Mouse (Mus musculus) limb, embryonic 14.5 days (tissue): Measurements from ENCODE around the gene Tmem163. TPM values are rescaled to one million over a fixed set of nuclear protein-coding genes. Genes with fewer than 3 reads are reported as not detected.

Experiments
- ATAC-seq: fragments of 200-750 bp; cut with Nextera tagmentation; 2 replicates; pipeline ENCODE4 v1.8.0; 2017; ENCODE audit warnings: low read depth, moderate number of reproducible peaks, moderate TSS enrichment; ENCODE audit not compliant: low FRiP score
- DNase-seq: peaks from one replicate; pipeline ENCODE4 v3.0.0-alpha.2; 2015; ENCODE audit warnings: low spot score
- H3K27ac ChIP-seq: fragments of 300-500 bp; sonication (generic); replicated peaks from 2 replicates; pipeline ENCODE4 v1.5.1; 2014; ENCODE audit warnings: low read depth, mild to moderate bottlenecking, low read length, moderate library complexity, mixed read lengths
- H3K27me3 ChIP-seq: fragments of 300-500 bp; sonication (generic); 2 replicates; pipeline ENCODE4 v1.6.1; 2014; ENCODE audit warnings: low read length, mixed read lengths; ENCODE audit not compliant: control insufficient read depth, insufficient read depth
- H3K36me3 ChIP-seq: fragments of 300-500 bp; sonication (generic); 2 replicates; pipeline ENCODE4 v1.6.1; 2014; ENCODE audit warnings: mild to moderate bottlenecking, low read length, moderate library complexity, mixed read lengths; ENCODE audit not compliant: control insufficient read depth, insufficient read depth
- H3K4me1 ChIP-seq: fragments of 300-500 bp; sonication (generic); 2 replicates; pipeline ENCODE4 v1.6.1; 2014; ENCODE audit warnings: antibody characterized with exemption, low read length, mixed read lengths; ENCODE audit not compliant: control insufficient read depth, insufficient read depth
- H3K4me2 ChIP-seq: fragments of 300-500 bp; sonication (generic); replicated peaks from 2 replicates; pipeline ENCODE4 v1.6.1; 2014; ENCODE audit warnings: low read depth, mild to moderate bottlenecking, low read length, moderate library complexity; ENCODE audit not compliant: severe bottlenecking
- H3K4me3 ChIP-seq: fragments of 300-500 bp; sonication (generic); replicated peaks from 2 replicates; pipeline ENCODE4 v1.5.1; 2014; ENCODE audit warnings: low read length
- H3K9ac ChIP-seq: fragments of 300-500 bp; sonication (generic); 2 replicates; pipeline ENCODE4 v1.6.1; 2014; ENCODE audit warnings: mild to moderate bottlenecking, low read depth, low read length, moderate library complexity; ENCODE audit not compliant: severe bottlenecking
- H3K9me3 ChIP-seq: fragments of 300-500 bp; sonication (generic); 2 replicates; pipeline ENCODE4 v1.6.1; 2016; ENCODE audit warnings: low read length; ENCODE audit not compliant: control insufficient read depth
- POLR2A ChIP-seq: fragments of 200-500 bp; IDR thresholded peaks from 2 replicates; pipeline ENCODE4 v1.8.0; 2012; ENCODE audit warnings: inconsistent platforms, mild to moderate bottlenecking, moderate library complexity, borderline replicate concordance; ENCODE audit not compliant: insufficient read depth, insufficient read length; ENCODE audit errors: extremely low read depth
- WGBS: fragments of 180-500 bp; shearing (Covaris S2); extraction: QIAGEN DNeasy Blood & Tissue Kit; methylation state at CpG from one replicate; pipeline ENCODE4 v1.1.7; 2014; 5-methylcytosine and 5-hydroxymethylcytosine counted together
- polyA plus RNA-seq, 2 experiments: library from polyadenylated mRNA; depleted of rRNA in 1 of 2; stranded (reverse) in 1 of 2; unstranded in 1 of 2; fragments of >200 nt; fragmentation: Nextera tagmentation in 1 of 2; extraction: Ambion mirVana in 1 of 2; gene quantifications; 2 replicates each; pipeline versions ENCODE4 v1.2.1 to v1.2.3; 2012 to 2014

Gene Tmem163
- polyA plus RNA-seq, 2 experiments, result 1.7 to 2.6 TPM

DNA sequence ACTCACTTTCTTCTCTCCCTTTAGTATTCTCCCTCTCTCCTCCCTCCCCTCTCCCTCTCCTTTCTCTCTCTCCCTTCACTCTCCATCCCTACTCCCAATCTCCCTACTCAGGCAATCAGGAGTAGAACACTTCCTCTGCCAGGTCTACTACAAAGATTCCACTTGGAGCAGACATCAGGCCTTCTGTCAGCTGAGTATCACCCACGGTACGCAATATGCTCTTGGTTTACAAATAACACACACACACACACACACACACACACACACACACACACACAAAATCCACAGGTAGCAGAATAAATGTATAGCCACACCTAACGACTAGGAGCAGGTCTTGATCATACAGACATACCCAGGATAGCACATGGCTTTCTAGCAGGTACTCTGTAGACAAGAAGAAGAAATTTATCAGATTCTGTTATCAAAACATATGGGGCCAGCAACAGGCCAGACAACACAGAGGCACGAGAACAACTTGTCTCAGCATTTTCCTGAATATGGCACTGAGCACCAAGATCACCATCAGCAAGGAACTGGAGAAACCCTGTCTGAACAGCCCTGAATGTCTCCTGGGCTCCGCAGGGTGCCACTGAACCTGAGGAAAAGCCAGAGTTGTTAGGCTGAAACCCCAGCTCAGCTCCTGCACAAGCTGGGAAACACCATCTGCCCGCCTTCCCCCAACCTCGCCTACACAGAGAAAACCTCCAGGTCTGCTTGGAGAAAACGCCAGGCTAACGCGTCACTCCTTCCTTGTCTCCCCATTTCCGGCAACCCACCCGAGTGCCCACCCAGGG, 36.2 kb downstream of the Tmem163 start:
- no peaks in the 10 kb centered on the region for H3K27me3 ChIP-seq
- TF ChIP-seq POLR2A, result no peak
- WGBS, result 84% methylated on average over 12 of the region's 12 CpGs
- ATAC-seq (no peak), DNase-seq (no peak)
- H3K27ac ChIP-seq, result no peak overlapping the region
- H3K9me3 ChIP-seq, result no peaks in the 10 kb centered on the region
- no peaks in the 10 kb centered on the region for H3K36me3 ChIP-seq
- no peak overlapping the region for H3K4me2 ChIP-seq
- H3K4me1 ChIP-seq, result no peaks in the 10 kb centered on the region
- H3K4me3 ChIP-seq, result no peak overlapping the region
- no peak overlapping the region for H3K9ac ChIP-seq

DNA sequence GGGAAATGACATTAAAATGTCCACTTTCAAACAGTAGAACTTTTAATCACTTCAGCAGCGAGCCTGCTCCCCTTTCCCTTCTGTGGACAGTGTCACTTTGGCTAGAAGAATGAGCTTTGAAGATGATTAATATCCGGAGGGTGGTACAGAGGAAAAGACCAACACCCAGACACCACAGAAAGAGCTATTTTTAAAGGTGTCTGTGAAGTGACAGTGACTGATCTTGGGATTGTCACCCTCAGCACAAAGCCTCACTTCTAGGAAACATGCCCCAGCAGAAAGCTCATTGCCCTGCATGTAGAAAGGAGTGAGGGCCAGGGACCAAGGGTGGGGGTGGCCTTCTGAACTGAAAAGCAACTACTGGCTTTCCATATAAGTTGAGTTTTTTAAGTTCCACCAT, 41.4 kb downstream of the Tmem163 start:
- no peak overlapping the region for H3K27ac ChIP-seq
- no peak for ATAC-seq
- no peak overlapping the region for H3K4me3 ChIP-seq
- H3K36me3 ChIP-seq, result no peaks in the 10 kb centered on the region
- H3K4me2 ChIP-seq, result no peak overlapping the region
- 55% methylated on average over 2 of the region's 2 CpGs for WGBS
- H3K9ac ChIP-seq, result no peak overlapping the region
- no peak for DNase-seq
- H3K27me3 ChIP-seq, result no peaks in the 10 kb centered on the region
- H3K4me1 ChIP-seq, result no peaks in the 10 kb centered on the region
- no peaks in the 10 kb centered on the region for H3K9me3 ChIP-seq
- no peak for TF ChIP-seq POLR2A

DNA sequence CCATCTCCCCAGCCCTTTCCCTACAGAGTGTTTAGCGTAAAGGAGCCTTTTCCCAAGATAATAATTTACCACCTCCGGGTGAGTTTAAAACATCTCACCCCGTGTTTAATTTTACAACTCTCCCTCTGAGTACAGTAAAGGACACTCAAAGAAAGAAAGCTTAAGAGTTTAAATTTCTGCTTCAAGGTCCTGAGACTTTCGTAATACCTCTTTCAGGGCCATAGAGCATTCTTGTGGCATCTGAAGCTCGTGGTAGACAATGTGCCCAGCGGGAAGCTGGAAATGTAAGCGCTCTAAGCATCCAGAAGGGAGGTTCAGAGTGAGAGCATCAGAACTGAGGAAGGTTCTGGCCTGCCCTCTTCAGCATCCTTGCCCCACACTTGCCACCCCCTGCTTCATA, 52.2 kb downstream of the Tmem163 start:
- Histone ChIP-seq H3K4me1 (no peaks in the 10 kb centered on the region), H3K27me3 (no peaks in the 10 kb centered on the region), H3K27ac (no peak overlapping the region), H3K9me3 (no peaks in the 10 kb centered on the region), H3K4me2 (no peak overlapping the region), H3K4me3 (no peak overlapping the region), H3K36me3 (no peaks in the 10 kb centered on the region), H3K9ac (no peak overlapping the region)
- WGBS, result 61% methylated on average over 7 of the region's 7 CpGs
- DNase-seq (no peak), ATAC-seq (no peak)
- no peak for TF ChIP-seq POLR2A

DNA sequence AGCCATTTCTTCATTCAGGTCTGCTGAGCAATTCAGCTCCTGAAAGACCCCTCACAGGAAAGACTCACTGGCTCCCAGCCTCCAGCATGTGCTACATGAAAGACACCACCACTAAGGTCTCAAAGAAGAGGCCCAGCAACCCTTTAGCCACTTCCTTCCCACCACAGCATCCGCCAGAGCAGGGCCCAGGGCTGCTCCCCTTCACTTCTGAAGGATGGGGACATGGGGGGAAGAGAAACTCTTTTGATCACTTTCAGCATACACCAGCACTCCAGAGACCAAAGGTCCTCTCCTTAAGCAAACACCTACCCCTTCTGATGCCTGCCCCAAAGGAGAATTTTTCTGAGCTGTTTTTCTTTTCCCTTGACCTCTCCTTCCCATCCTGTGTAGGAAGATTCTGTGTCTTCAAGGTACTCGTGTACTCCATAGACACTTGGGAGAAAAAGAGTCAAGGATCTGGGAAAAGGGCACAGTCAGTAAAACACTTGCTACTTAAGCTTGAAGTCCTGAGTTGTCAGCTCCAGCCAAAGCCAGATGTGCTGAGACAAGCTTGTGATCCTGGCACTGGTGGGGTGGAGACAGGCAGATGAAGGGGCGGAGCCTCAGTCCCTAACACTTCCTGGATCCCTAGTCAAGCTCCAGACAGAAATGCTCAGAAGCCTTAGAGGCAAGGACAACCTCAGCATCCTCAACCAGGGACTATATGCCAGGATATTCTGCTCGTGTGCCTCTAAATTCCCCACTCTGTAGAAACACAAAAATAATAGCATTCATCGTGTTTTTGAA, 53.6 kb downstream of the Tmem163 start:
- 47% methylated on average over 5 of the region's 5 CpGs for WGBS

DNA sequence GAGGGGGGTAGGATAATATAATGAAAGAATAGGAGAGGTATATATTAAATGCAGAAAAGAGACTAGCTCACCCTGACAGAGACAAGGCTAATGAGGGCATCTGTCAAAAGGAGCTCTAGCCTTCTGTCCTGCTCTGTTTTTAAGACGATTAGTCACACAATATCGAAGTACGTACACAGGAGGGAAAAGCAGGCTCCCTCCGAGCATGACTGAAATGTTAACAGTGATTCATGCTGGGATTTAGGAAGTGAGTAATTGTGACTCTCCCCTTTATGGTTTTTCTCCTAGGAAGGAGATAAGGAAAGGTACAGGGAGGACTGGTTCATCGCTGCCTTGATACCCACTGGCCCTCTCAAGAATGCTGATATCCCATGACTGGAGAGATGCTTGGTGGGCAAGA, 57.0 kb downstream of the Tmem163 start:
- no peaks in the 10 kb centered on the region for H3K4me1 ChIP-seq
- H3K9ac ChIP-seq, result no peak overlapping the region
- H3K9me3 ChIP-seq, result no peaks in the 10 kb centered on the region
- ATAC-seq (no peak), DNase-seq (no peak)
- no peak overlapping the region for H3K27ac ChIP-seq
- no peaks in the 10 kb centered on the region for H3K27me3 ChIP-seq
- no peak for TF ChIP-seq POLR2A
- no peak overlapping the region for H3K4me2 ChIP-seq
- no peak overlapping the region for H3K4me3 ChIP-seq
- no peaks in the 10 kb centered on the region for H3K36me3 ChIP-seq
- WGBS, result 76% methylated on average over 5 of the region's 5 CpGs

More for the DNA sequence above, 53.6 kb downstream of the Tmem163 start:
- Histone ChIP-seq H3K4me1 (no peaks in the 10 kb centered on the region), H3K4me3 (no peak overlapping the region), H3K27ac (no peak overlapping the region), H3K27me3 (no peaks in the 10 kb centered on the region), H3K4me2 (no peak overlapping the region), H3K9ac (no peak overlapping the region), H3K36me3 (no peaks in the 10 kb centered on the region), H3K9me3 (no peaks in the 10 kb centered on the region)
- no peak for TF ChIP-seq POLR2A
- DNase-seq (peak; percentile 44), ATAC-seq (no peak)
